Mouse (Mus musculus) heart, embryonic 10.5 days (tissue): Measurements from ENCODE around the gene Borcs5. TPM values are rescaled to one million over a fixed set of nuclear protein-coding genes. Genes with fewer than 3 reads are reported as not detected.
A peak's percentile ranks its signal among the peaks of the same experiment; 100 is the strongest.

Source experiments
- DNase-seq: peaks from one replicate; pipeline ENCODE4 v3.0.0-alpha.2; 2017; ENCODE audit warnings: low spot score
- H3K27ac ChIP-seq: fragments of 300-500 bp; sonication (generic); 2 replicates; pipeline ENCODE4 v1.5.1; 2016; ENCODE audit warnings: mild to moderate bottlenecking
- H3K27me3 ChIP-seq: fragments of 300-500 bp; sonication (generic); 2 replicates; pipeline ENCODE4 v1.6.1; 2016; ENCODE audit warnings: mild to moderate bottlenecking; ENCODE audit not compliant: poor library complexity, insufficient read depth, severe bottlenecking
- H3K36me3 ChIP-seq: fragments of 300-500 bp; sonication (generic); 2 replicates; pipeline ENCODE4 v1.6.1; 2016; ENCODE audit warnings: mild to moderate bottlenecking, moderate library complexity
- H3K4me1 ChIP-seq: fragments of 300-500 bp; sonication (generic); 2 replicates; pipeline ENCODE4 v1.6.1; 2016; ENCODE audit warnings: mild to moderate bottlenecking
- H3K4me3 ChIP-seq: fragments of 300-500 bp; sonication (generic); 2 replicates; pipeline ENCODE4 v1.5.1; 2016; ENCODE audit warnings: mild to moderate bottlenecking, moderate library complexity
- H3K9me3 ChIP-seq: fragments of 300-500 bp; sonication (generic); 2 replicates; pipeline ENCODE4 v1.6.1; 2016; ENCODE audit warnings: mild to moderate bottlenecking, moderate library complexity
- WGBS: fragments of 180-500 bp; shearing (Covaris S2); methylation state at CpG from one replicate; pipeline ENCODE4 v1.1.7; 2016; 5-methylcytosine and 5-hydroxymethylcytosine counted together
- polyA plus RNA-seq: library from polyadenylated mRNA; unstranded; fragments of >200 nt; fragmentation: Nextera tagmentation; extraction: Ambion mirVana; gene quantifications from 2 replicates; pipeline ENCODE4 v1.2.1, GENCODE M21; 2016

Gene Borcs5
- polyA plus RNA-seq, 1 experiment from 2014 or later = 16.2 TPM

DNA sequence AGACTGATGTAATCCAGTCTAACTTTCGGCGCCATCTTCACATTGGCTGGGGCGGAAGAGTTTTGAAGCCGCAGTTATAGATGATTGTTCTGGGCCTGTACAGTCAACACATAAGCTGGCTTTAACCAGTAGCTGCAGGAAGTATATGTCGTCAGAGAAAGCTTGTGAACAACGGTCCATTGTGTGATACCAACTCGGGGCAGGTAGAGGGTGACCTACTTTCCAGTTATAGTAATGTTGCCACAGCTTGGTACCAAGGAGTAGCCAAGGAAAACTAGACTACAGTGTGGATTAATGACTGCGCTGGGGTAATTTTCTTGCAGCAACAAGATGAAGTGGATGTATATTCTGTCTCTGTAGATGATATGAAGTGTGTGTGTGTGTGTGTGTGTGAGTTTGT is 5.8 kb upstream of the Borcs5 start:
- 82% methylated on average over 8 of the region's 8 CpGs for WGBS
- H3K27me3 ChIP-seq = peaks cover 9% of the 10 kb centered on the region
- no peaks in the 10 kb centered on the region for H3K36me3 ChIP-seq
- no peaks in the 10 kb centered on the region for H3K9me3 ChIP-seq
- no peak overlapping the region for H3K4me3 ChIP-seq
- H3K27ac ChIP-seq = no peak overlapping the region
- no peak for DNase-seq
- peaks cover 6% of the 10 kb centered on the region; the same call in 1 of the 2 replicates for H3K4me1 ChIP-seq

DNA sequence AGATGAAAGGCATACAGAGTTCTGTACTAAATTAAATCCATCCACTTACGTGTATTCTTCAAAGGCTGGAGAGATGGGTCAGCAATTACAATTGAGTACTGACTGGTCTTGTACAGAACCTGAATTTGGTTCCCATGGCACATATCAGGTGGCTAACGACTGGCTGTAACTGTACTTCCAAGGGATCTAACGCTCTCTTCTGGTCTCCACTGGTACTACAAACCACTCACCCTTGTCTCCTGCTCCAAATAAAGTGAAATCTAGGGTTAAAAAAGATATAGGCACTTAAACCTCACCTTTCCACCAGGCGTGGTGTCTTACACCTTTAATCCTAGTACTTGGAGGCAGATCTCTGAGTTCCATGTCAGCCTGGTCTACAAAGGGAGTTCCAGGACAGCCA is 2.8 kb upstream of the Borcs5 start:
- no peaks in the 10 kb centered on the region for H3K9me3 ChIP-seq
- DNase-seq = no peak
- WGBS = 54% methylated on average over 4 of the region's 4 CpGs

DNA sequence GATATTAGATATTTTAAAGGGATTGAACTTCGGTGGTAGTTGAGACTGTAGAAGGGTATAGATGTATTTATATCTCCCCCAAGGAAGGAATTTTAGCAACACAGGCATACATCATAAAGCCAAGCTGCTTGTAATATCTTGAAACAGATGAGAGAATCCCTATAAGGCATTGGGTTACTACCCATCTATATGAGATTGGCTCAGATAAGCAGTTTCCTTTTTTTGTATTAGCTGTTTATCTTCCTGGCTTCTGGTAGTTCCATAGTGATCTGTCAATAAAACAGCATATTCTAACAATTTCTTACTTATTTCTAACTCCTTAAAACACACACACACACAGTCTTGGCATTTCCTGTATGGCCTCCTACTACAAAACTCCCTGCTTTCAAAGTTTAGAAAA is 590 bp downstream of the Borcs5 start:
- no peaks in the 10 kb centered on the region for H3K9me3 ChIP-seq
- H3K27ac ChIP-seq = no peak overlapping the region
- H3K4me3 ChIP-seq = no peak overlapping the region
- H3K4me1 ChIP-seq = no peaks in the 10 kb centered on the region
- WGBS = 91% methylated on average over 1 of the region's 1 CpGs
- no peaks in the 10 kb centered on the region for H3K36me3 ChIP-seq
- no peak for DNase-seq
- no peaks in the 10 kb centered on the region for H3K27me3 ChIP-seq

More for the DNA sequence above, 2.8 kb upstream of the Borcs5 start:
- peaks cover 4% of the 10 kb centered on the region; the same call in 1 of the 2 replicates for H3K4me1 ChIP-seq
- 0 out of 2 replicates have a peak, but pooled peaks cover 6% of the 10 kb centered on the region for H3K27me3 ChIP-seq
- H3K27ac ChIP-seq = no peak overlapping the region
- no peak overlapping the region for H3K4me3 ChIP-seq
- no peaks in the 10 kb centered on the region for H3K36me3 ChIP-seq

DNA sequence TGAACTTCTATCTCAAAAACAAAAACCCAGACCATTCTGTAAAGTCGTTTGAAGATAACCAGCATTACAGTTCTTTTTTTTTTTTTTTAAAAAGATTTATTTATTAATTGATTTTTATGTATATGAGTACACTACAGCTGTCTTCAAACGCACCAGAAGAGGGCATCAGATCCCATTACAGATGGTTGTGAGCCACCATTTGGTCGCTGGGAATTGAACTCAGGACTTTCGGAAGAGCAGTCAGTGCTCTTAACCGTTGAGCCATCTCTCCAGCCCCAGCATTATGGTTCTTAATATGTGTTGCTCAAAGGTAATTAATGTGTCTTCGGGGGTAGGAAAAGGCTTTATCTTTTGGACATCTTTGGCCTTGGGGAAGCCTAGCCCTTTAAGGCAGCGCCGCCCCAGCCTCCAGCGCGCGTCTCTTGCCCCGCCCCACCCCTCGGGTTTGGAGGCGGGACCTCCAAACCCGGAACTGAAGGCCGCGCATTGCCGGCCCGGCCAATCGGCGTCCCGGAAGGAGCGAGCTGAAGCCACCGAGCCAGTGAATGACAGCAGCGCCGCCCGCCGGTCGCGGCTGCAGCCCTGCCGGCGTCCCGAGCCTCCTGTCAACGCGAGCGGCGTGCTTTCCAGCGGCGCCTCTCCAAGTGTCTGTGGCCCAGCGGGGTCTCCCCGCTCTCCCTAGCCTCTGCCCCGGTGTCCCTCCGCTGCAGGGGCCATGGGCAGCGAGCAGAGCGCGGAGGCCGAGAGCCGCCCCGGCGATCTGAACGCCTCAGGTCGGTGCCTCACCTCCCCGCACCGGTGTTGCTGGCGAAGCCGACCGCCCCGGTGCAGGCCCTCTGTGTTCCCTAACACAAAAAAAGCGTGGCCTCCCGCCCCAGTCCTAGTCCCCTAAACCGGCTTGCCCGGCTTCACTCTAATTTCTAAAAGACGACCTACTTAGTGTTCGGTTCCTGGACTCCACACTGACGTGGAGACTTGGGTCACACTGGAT is 1.5 kb downstream of the Borcs5 start:
- H3K9me3 ChIP-seq = no peaks in the 10 kb centered on the region
- no peaks in the 10 kb centered on the region; the same call in 1 of the 2 replicates for H3K36me3 ChIP-seq
- H3K4me3 ChIP-seq = peak overlapping the region; percentile 96
- H3K27ac ChIP-seq = peak overlapping the region; percentile 93
- WGBS = 2% methylated on average over 65 of the region's 65 CpGs
- H3K27me3 ChIP-seq = no peaks in the 10 kb centered on the region
- peak; percentile 98 for DNase-seq
- H3K4me1 ChIP-seq = no peaks in the 10 kb centered on the region

DNA sequence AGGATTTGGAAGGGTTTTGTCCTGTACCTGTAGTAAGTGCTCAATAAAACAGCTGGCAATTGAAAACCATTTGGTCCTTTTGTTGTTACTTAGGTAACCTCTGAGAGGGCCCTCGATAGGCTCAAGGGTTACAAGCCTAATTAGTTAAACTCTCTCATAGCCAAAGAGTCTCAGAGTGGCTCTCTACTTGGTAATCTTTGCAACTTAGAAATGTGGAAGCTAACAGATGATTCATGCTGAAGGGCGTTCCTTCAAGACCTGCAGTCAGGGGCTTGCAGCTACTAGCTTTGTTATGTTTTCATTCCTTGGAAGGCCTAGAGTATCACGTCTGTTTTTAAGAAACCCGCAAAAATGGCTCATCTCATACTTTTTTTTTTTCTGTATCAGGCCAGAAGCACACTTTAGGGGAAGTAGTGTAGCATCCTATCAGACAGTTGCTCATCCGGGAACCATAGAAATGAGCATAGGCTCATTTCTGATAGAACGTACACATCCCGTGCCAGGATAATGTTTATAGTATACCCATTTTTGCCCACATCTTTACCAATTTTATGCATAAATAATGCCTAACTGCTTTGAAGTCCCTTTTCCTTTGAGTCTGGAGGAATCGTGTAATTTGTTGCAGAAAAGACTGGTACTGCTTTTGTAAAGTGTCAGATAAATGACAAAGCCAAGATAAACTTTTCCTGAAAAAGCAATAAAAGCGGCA is 2.6 kb downstream of the Borcs5 start:
- H3K4me3 ChIP-seq = peak overlapping the region; percentile 96
- no peak overlapping the region for H3K27ac ChIP-seq
- 69% methylated on average over 9 of the region's 9 CpGs for WGBS
- no peaks in the 10 kb centered on the region for H3K27me3 ChIP-seq
- DNase-seq = no peak
- H3K9me3 ChIP-seq = no peaks in the 10 kb centered on the region
- H3K36me3 ChIP-seq = no peaks in the 10 kb centered on the region; the same call in 1 of the 2 replicates
- no peaks in the 10 kb centered on the region for H3K4me1 ChIP-seq

DNA sequence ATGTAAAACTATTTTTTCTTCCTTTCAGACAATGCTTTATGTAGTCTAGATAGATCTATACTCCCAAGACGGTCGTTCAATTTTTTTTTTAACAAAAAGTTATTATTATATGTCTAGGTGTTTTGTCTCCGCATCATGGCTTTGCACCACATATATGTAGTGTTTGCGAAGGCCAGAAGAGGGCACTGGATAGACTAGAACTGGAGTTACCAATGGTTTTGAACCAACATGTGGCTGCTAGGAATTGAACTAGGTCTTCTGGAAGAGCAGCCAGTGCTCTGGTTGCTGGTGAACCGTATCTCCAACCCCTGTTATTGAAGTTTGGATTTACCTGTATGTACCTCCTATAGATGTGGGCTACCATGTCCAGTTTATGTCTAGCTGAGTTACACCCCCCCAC is 4.0 kb downstream of the Borcs5 start:
- H3K36me3 ChIP-seq = no peaks in the 10 kb centered on the region; the same call in 1 of the 2 replicates
- H3K9me3 ChIP-seq = no peaks in the 10 kb centered on the region
- H3K4me1 ChIP-seq = no peaks in the 10 kb centered on the region
- DNase-seq = no peak
- no peak overlapping the region for H3K4me3 ChIP-seq
- H3K27ac ChIP-seq = no peak overlapping the region
- H3K27me3 ChIP-seq = no peaks in the 10 kb centered on the region
- 85% methylated on average over 5 of the region's 5 CpGs for WGBS

DNA sequence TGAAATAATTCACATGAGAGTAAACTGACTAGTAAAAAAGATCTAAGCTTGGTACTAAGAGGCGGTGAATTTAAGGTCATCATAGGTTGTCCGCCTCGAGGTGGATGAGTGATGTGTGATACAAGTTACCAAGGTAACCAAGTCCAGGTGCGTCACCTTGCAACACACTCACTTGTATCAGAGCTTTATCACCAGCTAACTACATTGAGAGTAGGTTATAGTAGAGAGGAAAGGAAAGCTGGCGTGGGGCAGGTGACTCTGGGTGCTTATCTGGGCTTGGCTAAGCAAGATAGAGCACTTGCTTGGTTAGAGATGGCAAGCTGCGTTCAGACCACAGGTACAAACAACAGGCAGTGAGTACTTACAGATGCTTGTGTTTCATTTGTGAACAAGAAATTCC is 7.5 kb downstream of the Borcs5 start:
- Histone ChIP-seq H3K27me3 (no peaks in the 10 kb centered on the region), H3K9me3 (no peaks in the 10 kb centered on the region), H3K27ac (no peak overlapping the region), H3K36me3 (no peaks in the 10 kb centered on the region; the same call in 1 of the 2 replicates), H3K4me3 (no peak overlapping the region), H3K4me1 (no peaks in the 10 kb centered on the region)
- 91% methylated on average over 6 of the region's 6 CpGs for WGBS
- DNase-seq = no peak

DNA sequence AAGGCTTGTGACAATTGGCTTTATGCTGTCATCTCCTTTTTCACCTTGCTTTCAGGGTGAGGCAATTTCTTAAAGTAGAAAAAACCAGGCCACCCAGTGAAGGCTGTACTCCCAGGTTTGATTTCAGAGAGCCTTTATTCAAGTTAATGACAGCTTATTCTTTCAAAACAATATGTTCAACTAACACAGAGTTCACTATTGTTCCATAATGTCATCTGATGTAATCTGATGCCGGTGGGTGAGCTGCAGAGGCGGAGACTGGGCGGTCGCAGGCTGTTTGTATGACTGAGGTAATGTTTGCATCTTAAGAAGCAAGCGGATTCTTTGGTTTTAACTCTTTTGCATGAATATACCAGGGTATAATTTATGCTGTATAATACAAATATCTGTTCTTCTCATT is 8.3 kb downstream of the Borcs5 start:
- no peaks in the 10 kb centered on the region; the same call in 1 of the 2 replicates for H3K36me3 ChIP-seq
- no peaks in the 10 kb centered on the region for H3K9me3 ChIP-seq
- no peaks in the 10 kb centered on the region for H3K4me1 ChIP-seq
- WGBS = 62% methylated on average over 5 of the region's 5 CpGs
- no peak overlapping the region for H3K4me3 ChIP-seq
- no peaks in the 10 kb centered on the region for H3K27me3 ChIP-seq
- no peak overlapping the region for H3K27ac ChIP-seq
- DNase-seq = no peak

DNA sequence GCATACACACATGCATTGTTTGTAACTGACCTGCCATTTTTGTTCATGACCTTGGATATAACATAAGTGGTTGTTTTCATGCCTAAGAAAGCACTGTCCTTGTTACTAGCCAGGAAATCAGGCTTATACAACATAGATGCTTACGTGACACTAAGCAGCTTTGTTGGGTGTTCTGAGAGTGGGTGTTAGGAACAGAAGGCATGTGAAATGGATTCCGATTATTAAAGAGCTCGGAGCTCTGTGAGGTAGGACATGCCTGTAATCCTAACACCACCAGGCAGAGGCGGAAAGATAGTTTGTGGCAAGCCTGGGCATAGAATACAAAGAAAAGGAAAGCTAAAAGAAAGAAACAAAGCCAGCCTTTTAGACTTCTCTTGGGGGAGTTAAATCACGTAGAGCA is 9.0 kb downstream of the Borcs5 start:
- Histone ChIP-seq H3K27ac (no peak overlapping the region), H3K36me3 (no peaks in the 10 kb centered on the region; the same call in 1 of the 2 replicates), H3K27me3 (no peaks in the 10 kb centered on the region), H3K9me3 (no peaks in the 10 kb centered on the region), H3K4me1 (no peaks in the 10 kb centered on the region), H3K4me3 (no peak overlapping the region)
- DNase-seq = no peak
- 85% methylated on average over 5 of the region's 5 CpGs for WGBS

DNA sequence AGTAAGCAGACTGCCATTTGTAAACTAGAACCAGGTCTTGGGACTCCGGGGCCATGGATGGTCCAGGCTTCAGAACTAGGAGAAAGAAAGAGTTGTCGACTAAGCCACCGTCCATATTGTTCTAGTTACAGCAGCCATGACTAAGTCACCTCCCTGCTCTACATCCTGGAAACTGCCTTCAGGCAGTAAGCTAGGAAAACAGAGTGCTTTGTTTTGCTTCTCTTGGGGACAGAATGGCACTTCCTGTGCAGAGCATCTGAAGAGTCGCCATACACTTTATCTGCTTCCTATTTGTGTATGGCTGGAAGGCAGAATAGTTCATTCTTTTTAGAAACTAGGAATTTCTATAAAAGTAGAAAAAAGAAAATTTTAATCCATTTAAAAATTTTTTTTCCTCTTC is 17.2 kb downstream of the Borcs5 start:
- Histone ChIP-seq H3K36me3 (no peaks in the 10 kb centered on the region), H3K27ac (peak overlapping the region; percentile 62), H3K4me1 (peaks cover 13% of the 10 kb centered on the region; the same call in 1 of the 2 replicates), H3K27me3 (no peaks in the 10 kb centered on the region), H3K4me3 (no peak overlapping the region), H3K9me3 (no peaks in the 10 kb centered on the region)
- DNase-seq = no peak
- WGBS = 61% methylated on average over 4 of the region's 4 CpGs

DNA sequence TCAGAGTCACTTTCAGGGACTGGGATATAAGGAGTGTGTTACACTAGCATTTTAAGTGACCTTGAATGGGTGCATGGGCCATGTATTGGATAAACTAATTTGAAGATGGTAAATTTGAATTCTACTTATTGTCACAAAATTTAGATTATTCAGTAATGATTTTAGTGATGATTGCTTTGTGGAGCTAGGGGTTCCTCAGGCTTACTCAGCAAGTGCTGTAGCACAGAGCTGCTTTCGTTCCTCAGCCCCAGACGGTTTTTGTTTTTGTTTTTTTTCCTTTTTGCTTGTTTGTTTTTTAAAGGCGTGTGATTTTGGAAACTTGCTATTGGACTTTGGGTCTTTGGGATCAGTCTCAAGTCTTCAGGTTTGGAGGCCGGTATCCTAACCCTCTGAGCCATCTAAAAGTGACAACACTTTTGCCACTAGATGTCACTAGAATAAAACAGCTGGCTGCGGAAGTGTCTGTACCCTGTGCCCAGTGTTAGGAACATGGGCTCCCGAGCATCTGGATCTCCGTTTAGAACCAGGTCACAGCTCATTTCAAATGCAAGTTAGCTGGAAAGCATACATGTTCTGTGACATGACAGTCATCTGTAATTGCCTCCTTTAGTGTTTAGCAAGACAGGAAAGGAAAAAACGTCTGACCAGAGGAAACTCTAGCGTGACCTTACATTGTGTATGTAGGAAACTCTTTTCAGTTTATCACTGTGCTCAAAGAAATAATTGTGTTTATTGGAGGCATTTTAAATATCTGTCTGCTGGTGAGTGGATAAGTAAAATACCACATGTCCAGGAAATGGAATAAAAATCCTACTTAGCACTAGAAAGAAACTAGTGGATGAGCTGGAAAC is 20.0 kb downstream of the Borcs5 start:
- Histone ChIP-seq H3K4me1 (peaks cover 13% of the 10 kb centered on the region; the same call in 1 of the 2 replicates), H3K4me3 (no peak overlapping the region), H3K27me3 (no peaks in the 10 kb centered on the region), H3K36me3 (no peaks in the 10 kb centered on the region), H3K9me3 (no peaks in the 10 kb centered on the region), H3K27ac (no peak overlapping the region)
- WGBS = 19% methylated on average over 9 of the region's 9 CpGs
- DNase-seq = no peak

DNA sequence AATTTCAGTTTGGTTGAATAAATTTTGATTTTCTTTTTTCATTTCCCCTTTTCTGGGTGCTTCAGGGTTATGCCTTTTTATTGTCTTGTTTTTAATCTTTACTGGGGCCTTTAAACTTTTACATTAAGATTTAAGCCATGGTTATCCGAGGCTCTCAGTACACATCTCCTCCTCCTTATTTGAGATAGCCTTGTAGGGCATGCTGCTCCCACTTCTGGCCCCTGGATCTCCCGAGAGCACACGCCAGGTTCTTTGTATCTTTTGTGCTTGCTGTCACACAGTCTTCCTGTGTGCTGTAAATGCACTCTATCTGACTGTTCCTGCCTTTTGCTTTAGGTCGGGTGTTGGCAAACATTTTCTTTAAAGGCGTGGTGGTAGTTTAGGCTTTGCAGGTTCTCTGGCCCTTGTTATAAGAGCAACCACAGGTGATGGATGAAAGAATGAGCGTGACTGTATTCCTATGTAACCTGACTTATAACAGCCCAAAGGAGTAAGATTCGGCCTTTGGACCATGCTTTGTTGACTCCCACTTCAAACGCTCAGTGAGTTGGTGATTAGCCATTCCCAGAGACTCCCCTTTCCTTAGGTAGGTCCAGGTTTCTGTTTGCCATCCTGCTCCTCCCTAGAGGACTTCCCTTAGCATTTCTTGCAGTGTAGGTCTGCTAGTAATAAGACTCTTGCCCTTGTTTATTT is 21.6 kb downstream of the Borcs5 start:
- no peak overlapping the region for H3K27ac ChIP-seq
- DNase-seq = no peak
- no peaks in the 10 kb centered on the region for H3K9me3 ChIP-seq
- whole genome bisulfite sequencing = 50% methylated on average over 8 of the region's 8 CpGs
- H3K27me3 ChIP-seq = no peaks in the 10 kb centered on the region
- peaks cover 13% of the 10 kb centered on the region; the same call in 1 of the 2 replicates for H3K4me1 ChIP-seq
- no peak overlapping the region for H3K4me3 ChIP-seq
- H3K36me3 ChIP-seq = no peaks in the 10 kb centered on the region
